Comparison of ENCODE assay signal across 9 mouse cellular contexts in the genomic region with DNA sequence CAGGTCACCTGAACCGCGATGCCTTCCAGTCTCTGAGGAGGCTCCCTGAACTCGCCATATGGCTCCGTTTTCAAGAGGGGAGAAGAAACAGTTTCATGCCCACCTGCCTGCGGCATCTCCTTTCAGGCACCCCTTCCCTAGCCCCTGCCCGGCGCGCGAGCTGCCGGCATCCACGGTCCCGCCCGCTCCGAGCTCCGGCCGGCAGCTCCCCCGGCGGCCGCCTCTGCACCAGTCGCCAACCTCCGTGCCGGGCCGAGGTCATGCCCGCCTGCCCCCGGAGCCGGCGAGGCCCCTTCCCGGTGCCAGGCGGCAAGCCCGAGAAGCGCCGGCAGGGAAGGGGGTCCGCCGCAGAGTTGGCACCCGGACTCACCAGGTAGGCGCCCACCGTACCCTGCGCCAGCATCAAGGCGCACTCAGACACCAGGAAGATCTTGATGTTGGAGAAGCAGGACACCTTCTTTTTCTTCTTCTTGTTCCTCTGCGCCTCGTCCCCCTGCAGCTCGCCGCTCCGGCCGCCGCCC. TPM values are rescaled to one million over a fixed set of nuclear protein-coding genes. Genes with fewer than 3 reads are reported as not detected.
DNase-seq lines count a peak whose midpoint lies in the region; ATAC-seq and TF ChIP-seq lines count a peak whose summit lies in the region.
"Had no signal": no experiment of that assay in that cellular context is flagged by ENCODE, and none has a peak within 500 bp of the region (broad histone marks: within the 10 kb centered on the region; RNA-seq: fewer than 3 reads in every experiment).

No protein-coding gene starts in this region.

- peak overlapping the region; percentile 75 for H3K4me3 ChIP-seq in intestine, postnatal 0 days (ENCODE audit: low read depth, low read length)
- peak overlapping the region; percentile 71 for H3K4me3 ChIP-seq in limb, embryonic 14.5 days (replicated peaks; ENCODE audit: low read length)
- H3K4me3 ChIP-seq in midbrain, embryonic 15.5 days = peak overlapping the region; percentile 62
- H3K4me3 ChIP-seq in testis, adult 2 months (ENCODE audit: control insufficient read depth, low read depth, low read length) = peak overlapping the region; percentile 65

- H3K9me3 ChIP-seq in intestine, postnatal 0 days (ENCODE audit: control insufficient read depth) = no peaks in the 10 kb centered on the region
- no peaks in the 10 kb centered on the region for H3K9me3 ChIP-seq in limb, embryonic 14.5 days (ENCODE audit: control insufficient read depth, low read length)
- no peaks in the 10 kb centered on the region for H3K9me3 ChIP-seq in midbrain, embryonic 15.5 days

- H3K36me3 ChIP-seq in intestine, postnatal 0 days (ENCODE audit: control insufficient read depth, insufficient read depth) = no peaks in the 10 kb centered on the region
- H3K36me3 ChIP-seq in limb, embryonic 14.5 days (ENCODE audit: control insufficient read depth, insufficient read depth, low read length) = no peaks in the 10 kb centered on the region
- no peaks in the 10 kb centered on the region for H3K36me3 ChIP-seq in midbrain, embryonic 15.5 days (replicated peaks)
- H3K36me3 ChIP-seq in testis, adult 2 months (ENCODE audit: control insufficient read depth, insufficient read depth, low read length) = no peaks in the 10 kb centered on the region
- H3K36me3 ChIP-seq: G1E had no signal

- under 1% methylated on average over 46 of the region's 46 CpGs for WGBS in intestine, postnatal 0 days
- WGBS in limb, embryonic 14.5 days = 0% methylated on average over 25 of the region's 46 CpGs
- WGBS in midbrain, embryonic 15.5 days = under 1% methylated on average over 46 of the region's 46 CpGs

- peaks cover 25% of the 10 kb centered on the region; the same call in 1 of the 2 replicates for H3K27me3 ChIP-seq in intestine, postnatal 0 days (replicated peaks; ENCODE audit: control insufficient read depth, insufficient read depth, low read length)
- peaks cover 12% of the 10 kb centered on the region for H3K27me3 ChIP-seq in limb, embryonic 14.5 days (ENCODE audit: control insufficient read depth, insufficient read depth, low read length)
- H3K27me3 ChIP-seq in midbrain, embryonic 15.5 days (replicated peaks) = peaks cover 9% of the 10 kb centered on the region; the same call in 1 of the 2 replicates
- no peaks in the 10 kb centered on the region for H3K27me3 ChIP-seq in testis, adult 2 months (ENCODE audit: control insufficient read depth, insufficient read depth, low read length)

- peak; percentile 6 to 31 for DNase-seq in spleen, adult 18-20 months
- DNase-seq in spleen, adult 12 weeks (ENCODE audit: low spot score) = no peak
- DNase-seq in embryo, embryonic 11 days = peak; percentile 68
- DNase-seq in limb, embryonic 14.5 days (ENCODE audit: low spot score) = no peak

- peak; percentile 20 for ATAC-seq in granulocyte monocyte progenitor cell, adult 5-6 weeks (replicated peaks; ENCODE audit: poor library complexity, severe bottlenecking)
- no peak for ATAC-seq in intestine, postnatal 0 days
- ATAC-seq in limb, embryonic 14.5 days (ENCODE audit: low FRiP score, low read depth) = 0 out of 2 replicates have a peak, but pooled peaks have one; percentile 49
- peak; percentile 71 for ATAC-seq in midbrain, embryonic 15.5 days (replicated peaks)

- peaks cover 5% of the 10 kb centered on the region; the same call in 1 of the 2 replicates for H3K4me1 ChIP-seq in intestine, postnatal 0 days (replicated peaks; ENCODE audit: control insufficient read depth, insufficient read depth, low read length)
- peaks cover 10% of the 10 kb centered on the region; the same call in 1 of the 2 replicates for H3K4me1 ChIP-seq in limb, embryonic 14.5 days (ENCODE audit: control insufficient read depth, insufficient read depth, low read length)
- peaks cover 40% of the 10 kb centered on the region for H3K4me1 ChIP-seq in midbrain, embryonic 15.5 days
- peaks cover 14% of the 10 kb centered on the region for H3K4me1 ChIP-seq in testis, adult 2 months (ENCODE audit: control insufficient read depth, insufficient read depth, low read length)

- TF ChIP-seq CTCF in intestine, postnatal 0 days (IDR thresholded peaks at IDR 0.05; ENCODE audit: low read depth) = peak; percentile 50
- no peak for TF ChIP-seq CTCF in testis, adult 2 months (IDR thresholded peaks at IDR 0.05; ENCODE audit: control insufficient read depth, insufficient read depth, insufficient replicate concordance, low read depth, low read length)

- peak overlapping the region; percentile 72 for H3K9ac ChIP-seq in intestine, postnatal 0 days (ENCODE audit: low read depth, low read length)
- H3K9ac ChIP-seq in limb, embryonic 14.5 days (ENCODE audit: low read depth, low read length, severe bottlenecking) = peak overlapping the region; percentile 63
- peak overlapping the region; percentile 82 for H3K9ac ChIP-seq in midbrain, embryonic 15.5 days

- H3K4me2 ChIP-seq in intestine, postnatal 0 days (replicated peaks; ENCODE audit: low read depth) = peak overlapping the region; percentile 90
- peak overlapping the region; percentile 79 for H3K4me2 ChIP-seq in limb, embryonic 14.5 days (replicated peaks; ENCODE audit: low read depth, low read length, severe bottlenecking)
- peak overlapping the region; percentile 66 for H3K4me2 ChIP-seq in midbrain, embryonic 15.5 days

- H3K27ac ChIP-seq in intestine, postnatal 0 days (ENCODE audit: low read depth, low read length) = peak overlapping the region; percentile 35; the same call in 1 of the 2 replicates
- H3K27ac ChIP-seq in limb, embryonic 14.5 days (replicated peaks; ENCODE audit: low read depth, low read length) = no peak overlapping the region
- peak overlapping the region; percentile 90 for H3K27ac ChIP-seq in midbrain, embryonic 15.5 days
- no peak overlapping the region for H3K27ac ChIP-seq in testis, adult 2 months (ENCODE audit: control insufficient read depth, insufficient read depth, low read depth, low read length)

- no peak for TF ChIP-seq POLR2A in limb, embryonic 14.5 days (IDR thresholded peaks at IDR 0.05; ENCODE audit: borderline replicate concordance, extremely low read depth, insufficient read depth, insufficient read length)
- TF ChIP-seq POLR2A in testis, adult 2 months (IDR thresholded peaks at IDR 0.05; ENCODE audit: control insufficient read depth, low read depth, low read length) = no peak

RNA-seq across cellular contexts. Expression of gene Slco3a1, which starts 0.5 kb away (rescaled TPM):
- total RNA-seq in granulocyte monocyte progenitor cell, adult 5-6 weeks (2014; fragmentation: Nextera tagmentation) = 34.9 and 51.2 TPM in 2 replicates
- 25.2 and 27.1 TPM in 2 replicates for total RNA-seq in granulocyte monocyte progenitor cell, adult 5-6 weeks (2017)
- 7.4 and 8.1 TPM in 2 replicates for polyA plus RNA-seq in intestine, postnatal 0 days (2015; fragmentation: Nextera tagmentation; extraction: Ambion mirVana)
- polyA plus RNA-seq in limb, embryonic 14.5 days (2012; rRNA removed) = 11.8 and 15.3 TPM in 2 replicates
- polyA plus RNA-seq in limb, embryonic 14.5 days (2014; fragmentation: Nextera tagmentation; extraction: Ambion mirVana) = 11.6 and 12.2 TPM in 2 replicates
- 27.9 and 28.2 TPM in 2 replicates for polyA plus RNA-seq in midbrain, embryonic 15.5 days (2015; fragmentation: Nextera tagmentation; extraction: Ambion mirVana)
- 67.7 and 72.4 TPM in 2 replicates for polyA plus RNA-seq in testis, adult 2 months (2012; rRNA removed)
- polyA plus RNA-seq: G1E had no signal

Comparison
In these comparisons a context has a peak if more than half of its experiments do, and no peak if none do; other contexts are left out.
1. DNase-seq: peak in spleen, adult 18-20 months (2 of 2) and embryo, embryonic 11 days (single experiment); none in spleen, adult 12 weeks (single experiment) and limb, embryonic 14.5 days (single experiment).
2. H3K27ac ChIP-seq: peak in intestine, postnatal 0 days (single experiment) and midbrain, embryonic 15.5 days (single experiment); none in limb, embryonic 14.5 days (single experiment) and testis, adult 2 months (single experiment).
3. Peak in every context shown above with its lines, with median percentiles within 50 percentile points of each other: H3K4me2 ChIP-seq, H3K4me3 ChIP-seq and H3K9ac ChIP-seq.